ENCODE assay signal across 8 mouse cellular contexts in genomic region chr17:56424726-56425583, GRCm38 (mm10). TPM values are rescaled to one million over a fixed set of nuclear protein-coding genes. Genes with fewer than 3 reads are reported as not detected.
A peak's percentile ranks its signal among the peaks of the same experiment; 100 is the strongest.
DNase-seq lines count a peak whose midpoint lies in the region; ATAC-seq and TF ChIP-seq lines count a peak whose summit lies in the region.

No protein-coding gene starts in this region.

- ATAC-seq in activated CD4-positive, CD25-positive, alpha-beta regulatory T cell, adult 4 months, result peak; percentile 71
- ATAC-seq in embryonic facial prominence, embryonic 14.5 days (ENCODE audit: low read depth), result peak; percentile 83
- peak; percentile 37 for ATAC-seq in hindbrain, postnatal 0 days
- ATAC-seq in liver, embryonic 13.5 days (ENCODE audit: low read depth), result peak; percentile 57
- peak; percentile 61 for ATAC-seq in neural tube, embryonic 12.5 days (ENCODE audit: low FRiP score, low read depth)

- H3K4me2 ChIP-seq in embryonic facial prominence, embryonic 14.5 days (ENCODE audit: low read depth, low read length), result peak overlapping the region; percentile 83
- peak overlapping the region; percentile 54 for H3K4me2 ChIP-seq in hindbrain, postnatal 0 days (ENCODE audit: low read depth, low read length)
- peak overlapping the region; percentile 87 for H3K4me2 ChIP-seq in liver, embryonic 13.5 days
- H3K4me2 ChIP-seq in neural tube, embryonic 12.5 days (replicated peaks), result peak overlapping the region; percentile 71

- 30% methylated on average over 25 of the region's 77 CpGs for WGBS in embryonic facial prominence, embryonic 14.5 days
- WGBS in hindbrain, postnatal 0 days, result 19% methylated on average over 70 of the region's 77 CpGs
- WGBS in liver, embryonic 13.5 days (ENCODE audit: insufficient replicate concordance), result 8% methylated on average over 74 of the region's 77 CpGs
- 10% methylated on average over 76 of the region's 77 CpGs for WGBS in neural tube, embryonic 12.5 days

- peak overlapping the region; percentile 77 for H3K27ac ChIP-seq in embryonic facial prominence, embryonic 14.5 days (replicated peaks; ENCODE audit: low read depth, low read length)
- peak overlapping the region; percentile 46; the same call in 1 of the 2 replicates for H3K27ac ChIP-seq in hindbrain, postnatal 0 days
- H3K27ac ChIP-seq in liver, embryonic 13.5 days, result no peak overlapping the region
- no peak overlapping the region for H3K27ac ChIP-seq in neural tube, embryonic 12.5 days

- H3K9me3 ChIP-seq in embryonic facial prominence, embryonic 14.5 days (ENCODE audit: control insufficient read depth, low read length), result no peaks in the 10 kb centered on the region
- H3K9me3 ChIP-seq in hindbrain, postnatal 0 days (ENCODE audit: low read length), result no peaks in the 10 kb centered on the region
- H3K9me3 ChIP-seq in liver, embryonic 13.5 days (replicated peaks), result no peaks in the 10 kb centered on the region
- no peaks in the 10 kb centered on the region for H3K9me3 ChIP-seq in neural tube, embryonic 12.5 days

- peak; percentile 88 for DNase-seq in CD4-positive, CD25-positive, alpha-beta regulatory T cell, adult 2 months (ENCODE audit: low read depth, low spot score)
- peak; percentile 88 for DNase-seq in embryonic facial prominence, embryonic 14.5 days (ENCODE audit: low spot score)
- DNase-seq in hindbrain, postnatal 0 days (ENCODE audit: low spot score), result no peak
- peak; percentile 32 for DNase-seq in liver, embryonic 13.5 days
- DNase-seq in thymus, postnatal 4 days, result peak; percentile 86
- DNase-seq in left cerebral cortex, adult 11 months (ENCODE audit: low spot score), result no peak

- H3K4me3 ChIP-seq in embryonic facial prominence, embryonic 14.5 days (ENCODE audit: low read depth, low read length), result peak overlapping the region; percentile 46
- H3K4me3 ChIP-seq in hindbrain, postnatal 0 days (ENCODE audit: low read length), result peak overlapping the region; percentile 25
- peak overlapping the region; percentile 58 for H3K4me3 ChIP-seq in liver, embryonic 13.5 days (replicated peaks)
- peak overlapping the region; percentile 34 for H3K4me3 ChIP-seq in neural tube, embryonic 12.5 days

- no peaks in the 10 kb centered on the region for H3K27me3 ChIP-seq in embryonic facial prominence, embryonic 14.5 days (replicated peaks; ENCODE audit: control insufficient read depth, insufficient read depth, low read length)
- no peaks in the 10 kb centered on the region for H3K27me3 ChIP-seq in hindbrain, postnatal 0 days (ENCODE audit: insufficient read depth, low read length)
- peaks cover 39% of the 10 kb centered on the region for H3K27me3 ChIP-seq in liver, embryonic 13.5 days
- 0 out of 2 replicates have a peak, but pooled peaks cover 3% of the 10 kb centered on the region for H3K27me3 ChIP-seq in neural tube, embryonic 12.5 days (replicated peaks)

- TF ChIP-seq CTCF in hindbrain, postnatal 0 days (IDR thresholded peaks at IDR 0.05; ENCODE audit: low read depth), result no peak

- H3K36me3 ChIP-seq in embryonic facial prominence, embryonic 14.5 days (ENCODE audit: control insufficient read depth, insufficient read depth, low read length), result peaks cover 80% of the 10 kb centered on the region
- peaks cover 68% of the 10 kb centered on the region for H3K36me3 ChIP-seq in hindbrain, postnatal 0 days (ENCODE audit: insufficient read depth, low read length)
- peaks cover 35% of the 10 kb centered on the region for H3K36me3 ChIP-seq in liver, embryonic 13.5 days
- H3K36me3 ChIP-seq in neural tube, embryonic 12.5 days, result peaks cover 95% of the 10 kb centered on the region

- peaks cover 8% of the 10 kb centered on the region; the same call in 1 of the 2 replicates for H3K4me1 ChIP-seq in embryonic facial prominence, embryonic 14.5 days (ENCODE audit: control insufficient read depth, insufficient read depth, low read length)
- H3K4me1 ChIP-seq in hindbrain, postnatal 0 days (ENCODE audit: insufficient read depth, low read length), result no peaks in the 10 kb centered on the region; the same call in 1 of the 2 replicates
- peaks cover 18% of the 10 kb centered on the region for H3K4me1 ChIP-seq in liver, embryonic 13.5 days (replicated peaks)
- peaks cover 18% of the 10 kb centered on the region for H3K4me1 ChIP-seq in neural tube, embryonic 12.5 days

- H3K9ac ChIP-seq in embryonic facial prominence, embryonic 14.5 days (ENCODE audit: low read depth, low read length), result peak overlapping the region; percentile 72
- peak overlapping the region; percentile 41; the same call in 1 of the 2 replicates for H3K9ac ChIP-seq in hindbrain, postnatal 0 days (replicated peaks; ENCODE audit: low read length)
- H3K9ac ChIP-seq in liver, embryonic 13.5 days, result peak overlapping the region; percentile 61
- H3K9ac ChIP-seq in neural tube, embryonic 12.5 days, result peak overlapping the region; percentile 57

RNA-seq across cellular contexts. Expression of gene Ptprs, which starts 51.3 kb away (rescaled TPM):
- polyA plus RNA-seq in activated CD4-positive, CD25-positive, alpha-beta regulatory T cell, adult 4 months (2017; shearing (Covaris generic)), result 1 to 10 TPM; 6.5 to 8.6 TPM
- polyA plus RNA-seq in embryonic facial prominence, embryonic 14.5 days (2014; fragmentation: Nextera tagmentation; extraction: Ambion mirVana), result 104 and 116 TPM in 2 replicates
- total RNA-seq in hindbrain, postnatal 0 days (2014; rRNA removed), result 869 and 913 TPM in 2 replicates
- polyA plus RNA-seq in hindbrain, postnatal 0 days (2015; fragmentation: Nextera tagmentation; extraction: Ambion mirVana), result 196 and 198 TPM in 2 replicates
- 6.2 and 7.6 TPM in 2 replicates for polyA plus RNA-seq in liver, embryonic 13.5 days (2015; fragmentation: Nextera tagmentation; extraction: Ambion mirVana)
- 294 and 314 TPM in 2 replicates for polyA plus RNA-seq in neural tube, embryonic 12.5 days (2016; fragmentation: Nextera tagmentation; extraction: Ambion mirVana)

Comparison
In these comparisons a context has a peak if more than half of its experiments do, and no peak if none do; other contexts are left out.
1. DNase-seq: peak in CD4-positive, CD25-positive, alpha-beta regulatory T cell, adult 2 months (single experiment), embryonic facial prominence, embryonic 14.5 days (single experiment), liver, embryonic 13.5 days (single experiment) and thymus, postnatal 4 days (single experiment); none in hindbrain, postnatal 0 days (single experiment) and left cerebral cortex, adult 11 months (single experiment).
2. H3K27ac ChIP-seq: peak in embryonic facial prominence, embryonic 14.5 days (single experiment) and hindbrain, postnatal 0 days (single experiment); none in liver, embryonic 13.5 days (single experiment) and neural tube, embryonic 12.5 days (single experiment).
3. RNA of gene Ptprs, which starts 51.3 kb away (polyA plus RNA-seq): 294 to 314 TPM in neural tube, embryonic 12.5 days, 196 to 198 TPM in hindbrain, postnatal 0 days and 104 to 116 TPM in embryonic facial prominence, embryonic 14.5 days; 6.5 to 8.6 TPM in activated CD4-positive, CD25-positive, alpha-beta regulatory T cell, adult 4 months and 6.2 to 7.6 TPM in liver, embryonic 13.5 days; every median in the first group is over 10 times any median in the second.
4. Peak in every context shown above with its lines, with median percentiles within 50 percentile points of each other: ATAC-seq, H3K4me2 ChIP-seq, H3K4me3 ChIP-seq and H3K9ac ChIP-seq.